Mouse (Mus musculus) cerebellum, postnatal 10 days (tissue): ENCODE results near the gene Lhfpl2.

Experiments used
- DNase-seq, 2 experiments: peaks; one replicate each; pipeline ENCODE4 v3.0.0; 2021; ENCODE audit warnings: mixed read lengths in 2 of 2

Lhfpl2 gene

DNA sequence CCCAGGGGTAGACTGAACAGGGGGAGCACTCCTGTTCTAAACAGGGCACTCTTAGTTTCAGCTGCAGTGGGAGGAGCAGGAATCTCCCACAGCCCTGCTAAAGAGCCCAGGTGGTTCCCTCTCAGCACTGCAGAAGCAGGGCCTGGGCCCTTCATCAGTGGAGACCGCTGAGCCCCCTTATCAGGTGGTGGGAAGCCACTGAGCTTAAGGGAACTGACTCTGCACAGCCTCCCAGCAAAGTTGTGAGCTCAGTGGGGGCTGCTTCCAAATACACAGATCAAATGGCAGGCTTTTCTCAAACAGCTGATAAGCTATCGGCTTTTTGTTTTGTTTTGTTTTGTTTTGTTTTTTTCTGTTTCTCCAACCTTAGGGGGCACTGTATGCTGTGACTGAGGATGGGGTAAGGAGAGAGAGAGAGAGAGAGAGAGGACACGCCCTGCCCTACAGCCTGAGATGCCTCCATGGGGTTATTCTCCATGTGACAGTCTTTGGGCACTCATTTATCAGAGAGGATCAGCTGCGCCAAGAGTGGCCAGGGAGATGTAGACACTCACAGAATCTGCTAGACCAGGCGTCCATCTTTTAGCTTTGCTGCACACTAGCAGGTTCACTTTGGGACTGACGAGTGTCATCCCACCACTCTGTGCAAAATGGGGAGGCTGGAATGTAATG lies 117.9 kb downstream of the Lhfpl2 start:
- DNase-seq, result peak; percentile 48 to 58

DNA sequence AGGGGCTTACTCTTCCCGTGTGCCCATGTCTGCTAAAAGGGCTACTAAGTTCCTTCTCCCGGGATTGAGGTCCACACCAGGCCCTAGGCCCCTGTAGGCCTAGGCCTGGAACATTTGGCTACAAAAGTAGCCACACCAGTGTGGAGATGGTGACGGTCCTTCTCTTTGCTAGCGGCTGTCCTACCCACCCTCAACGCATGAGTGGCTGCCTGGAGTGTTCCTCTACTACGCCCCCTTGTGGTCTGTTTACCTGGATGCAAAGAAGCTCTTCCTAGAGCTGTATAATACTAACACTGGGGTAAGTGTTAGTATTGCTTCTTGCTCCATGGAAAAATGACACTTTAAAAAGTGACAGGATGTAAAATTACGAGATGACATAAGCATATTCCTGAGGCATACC lies 119.6 kb downstream of the Lhfpl2 start:
- peak; percentile 65 to 82 for DNase-seq

DNA sequence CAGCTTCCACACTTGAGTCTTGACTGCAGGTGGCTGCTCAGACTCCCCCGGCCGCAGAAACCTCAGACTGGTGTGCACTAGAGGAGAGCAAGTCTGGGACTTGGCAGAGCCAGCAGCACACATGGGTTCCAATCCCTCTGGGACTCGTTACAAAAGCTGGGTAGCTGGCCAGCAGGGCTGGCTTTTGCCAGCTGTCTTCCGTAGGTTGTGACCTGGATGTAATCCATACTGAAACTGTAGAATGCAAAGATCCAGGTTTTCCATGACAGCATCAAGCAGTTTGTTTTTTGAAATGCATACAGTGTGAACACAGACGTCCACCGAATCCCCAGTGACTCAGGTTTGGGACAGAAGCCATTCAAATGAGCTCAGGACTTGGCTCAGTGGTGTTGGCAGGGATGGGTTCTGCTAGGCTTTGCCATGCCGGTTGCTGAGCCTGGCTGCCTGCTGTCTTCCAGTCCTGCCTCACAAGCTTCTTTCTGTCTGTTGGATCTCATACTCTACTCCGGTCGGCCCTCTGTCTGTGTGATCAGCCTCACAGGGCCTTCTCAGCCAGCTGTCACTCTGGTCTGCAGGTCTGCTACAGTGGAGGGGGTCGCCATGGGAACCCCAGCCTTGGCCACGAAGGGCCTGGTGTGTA lies 120.9 kb downstream of the Lhfpl2 start:
- DNase-seq, result peak; percentile 91 to 94

DNA sequence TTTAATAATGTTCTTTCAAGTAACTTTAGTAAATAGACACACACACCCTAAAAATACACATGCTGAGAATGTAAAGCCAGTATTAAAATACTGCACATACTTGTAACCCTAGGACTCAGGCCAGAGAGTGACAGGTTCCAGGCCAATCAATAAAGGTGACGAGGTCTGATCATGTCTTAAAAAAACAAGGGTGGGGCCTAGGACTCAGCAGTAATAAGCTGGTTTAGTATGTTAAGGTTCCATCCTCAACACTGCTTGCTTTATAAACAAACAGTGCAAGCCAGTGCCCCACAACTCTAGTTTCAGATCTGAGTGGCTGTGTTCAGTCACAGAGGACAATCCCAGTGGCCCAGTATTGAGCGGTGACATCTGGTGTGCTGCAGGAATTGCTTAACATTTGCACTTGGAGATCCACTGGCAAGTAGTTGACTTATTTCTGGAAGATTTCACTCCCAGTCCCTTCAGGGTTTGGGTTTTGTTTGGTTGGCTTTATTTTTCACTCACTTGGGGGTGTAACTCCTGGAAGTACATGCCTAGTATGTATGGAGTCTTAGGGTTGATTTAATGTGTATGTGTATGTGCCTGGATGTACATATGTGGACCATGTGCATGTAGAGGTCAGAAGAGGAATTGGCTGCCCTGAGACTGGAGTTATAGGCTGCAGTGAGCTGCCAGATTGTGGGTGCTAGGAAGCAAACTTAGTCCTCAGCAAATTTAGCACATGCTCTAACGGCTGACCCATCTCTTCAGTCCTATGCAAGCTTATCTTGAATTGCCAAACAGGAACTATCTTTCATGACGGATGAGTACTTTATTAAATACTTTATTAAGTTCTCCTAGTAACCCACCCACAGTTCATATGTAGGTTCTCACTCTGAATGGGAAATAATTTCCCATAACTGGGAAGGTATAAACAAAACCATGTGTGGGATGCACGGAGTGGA lies 123.2 kb downstream of the Lhfpl2 start:
- peak in 1 of 2 experiments; percentile 48 for DNase-seq

DNA sequence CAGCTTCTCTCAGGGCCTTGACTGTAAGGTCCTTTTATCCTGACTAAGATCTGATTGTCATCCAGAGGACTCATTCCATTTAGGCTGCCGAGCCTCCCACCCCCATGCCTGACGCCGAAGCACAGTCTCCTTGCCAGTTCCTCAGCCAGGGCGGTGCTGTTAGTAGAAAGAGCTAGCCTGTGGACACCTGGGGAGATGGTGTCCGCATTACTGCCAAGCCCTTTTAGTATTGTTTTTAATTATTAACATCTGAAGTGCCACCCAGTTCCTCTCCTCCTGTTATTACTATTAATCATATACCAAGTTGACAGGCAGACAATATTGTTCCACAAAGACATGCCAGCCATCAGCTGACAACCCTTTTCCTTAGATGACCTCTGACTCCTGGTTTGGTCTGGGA lies 124.4 kb downstream of the Lhfpl2 start:
- DNase-seq, result no peak

DNA sequence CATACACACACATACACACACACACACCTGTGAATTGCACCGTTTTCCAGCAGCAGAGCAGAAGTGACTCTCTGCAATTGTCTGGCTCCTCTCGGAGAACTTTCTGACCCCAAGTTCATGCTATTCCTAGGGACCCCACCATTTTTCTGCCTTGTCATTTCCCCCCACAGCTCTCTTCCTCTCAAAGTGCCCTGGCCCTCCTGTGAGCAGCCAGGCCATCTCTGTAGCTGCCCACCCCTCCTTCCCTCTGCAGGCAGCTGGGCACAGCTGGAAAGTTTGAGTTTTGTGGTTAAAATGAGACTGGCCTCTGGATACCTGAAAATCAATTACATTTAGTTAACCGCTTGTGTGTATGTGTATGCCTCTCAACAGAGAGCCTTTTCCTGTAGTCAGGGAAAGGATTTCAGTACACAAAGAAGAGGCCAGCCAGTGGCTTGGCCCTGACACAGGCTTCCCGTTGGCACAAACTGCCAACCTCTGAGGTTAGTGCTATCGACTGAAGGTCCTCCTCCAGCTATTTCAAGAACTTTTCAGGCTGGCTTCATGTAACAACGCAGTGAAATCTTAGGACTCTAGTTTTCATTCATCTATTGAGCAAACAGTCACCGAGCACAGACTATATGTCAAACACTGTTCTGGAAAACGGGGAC lies 125.9 kb downstream of the Lhfpl2 start:
- no peak for DNase-seq

DNA sequence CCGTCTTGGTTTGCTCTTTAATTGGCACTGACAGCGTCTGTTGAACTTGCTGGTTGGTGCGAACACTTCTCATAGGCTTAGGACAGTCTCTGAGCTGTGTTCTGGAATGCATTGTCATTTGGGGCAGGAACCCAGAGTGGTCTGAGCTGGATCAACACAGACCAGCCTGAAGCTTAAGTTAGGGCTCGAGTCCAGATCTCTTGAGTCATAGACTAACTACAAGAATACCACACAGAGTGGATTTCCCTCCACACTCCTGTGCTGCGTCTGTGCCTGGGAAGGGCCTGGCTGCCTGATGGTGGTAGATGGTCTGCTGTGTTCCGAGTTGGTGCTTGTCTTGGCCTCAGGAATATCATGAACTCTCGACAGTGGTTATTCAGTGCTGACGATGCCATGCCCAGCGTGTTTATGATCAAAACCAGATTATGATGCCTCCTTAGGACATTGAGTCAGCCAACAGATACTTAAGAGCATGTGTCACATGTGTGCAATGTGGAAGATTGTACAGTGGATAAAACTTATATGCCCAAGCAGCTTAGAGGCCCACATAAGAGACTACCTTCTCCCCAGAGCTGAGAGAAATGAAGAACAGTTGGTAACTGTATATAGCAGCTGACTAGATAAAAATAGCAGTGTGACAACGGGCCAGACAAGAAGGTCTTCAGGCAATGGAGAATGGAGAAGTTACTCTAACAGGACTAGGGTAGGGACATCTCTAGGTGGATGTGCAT lies 127.3 kb downstream of the Lhfpl2 start:
- DNase-seq, result no peak

DNA sequence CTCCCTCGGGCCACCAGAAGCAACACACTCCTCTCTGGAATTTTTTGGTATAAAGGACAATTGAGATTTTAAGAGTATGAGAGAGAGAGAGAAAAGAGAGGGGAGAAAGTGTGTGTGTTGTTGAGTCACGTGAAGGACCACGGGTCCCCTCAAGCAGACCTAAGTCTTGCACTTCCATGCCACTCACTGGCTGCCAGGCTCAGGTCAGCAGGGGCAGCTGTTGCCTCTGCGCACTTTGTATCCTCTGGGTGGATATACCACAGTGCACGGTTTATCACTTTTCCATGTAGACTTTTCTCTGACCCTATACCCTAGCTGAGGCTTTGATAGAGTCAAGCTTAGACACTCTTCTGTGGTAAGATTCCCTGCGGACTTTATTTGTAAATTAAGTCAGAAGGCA lies 128.0 kb downstream of the Lhfpl2 start:
- no peak for DNase-seq

DNA sequence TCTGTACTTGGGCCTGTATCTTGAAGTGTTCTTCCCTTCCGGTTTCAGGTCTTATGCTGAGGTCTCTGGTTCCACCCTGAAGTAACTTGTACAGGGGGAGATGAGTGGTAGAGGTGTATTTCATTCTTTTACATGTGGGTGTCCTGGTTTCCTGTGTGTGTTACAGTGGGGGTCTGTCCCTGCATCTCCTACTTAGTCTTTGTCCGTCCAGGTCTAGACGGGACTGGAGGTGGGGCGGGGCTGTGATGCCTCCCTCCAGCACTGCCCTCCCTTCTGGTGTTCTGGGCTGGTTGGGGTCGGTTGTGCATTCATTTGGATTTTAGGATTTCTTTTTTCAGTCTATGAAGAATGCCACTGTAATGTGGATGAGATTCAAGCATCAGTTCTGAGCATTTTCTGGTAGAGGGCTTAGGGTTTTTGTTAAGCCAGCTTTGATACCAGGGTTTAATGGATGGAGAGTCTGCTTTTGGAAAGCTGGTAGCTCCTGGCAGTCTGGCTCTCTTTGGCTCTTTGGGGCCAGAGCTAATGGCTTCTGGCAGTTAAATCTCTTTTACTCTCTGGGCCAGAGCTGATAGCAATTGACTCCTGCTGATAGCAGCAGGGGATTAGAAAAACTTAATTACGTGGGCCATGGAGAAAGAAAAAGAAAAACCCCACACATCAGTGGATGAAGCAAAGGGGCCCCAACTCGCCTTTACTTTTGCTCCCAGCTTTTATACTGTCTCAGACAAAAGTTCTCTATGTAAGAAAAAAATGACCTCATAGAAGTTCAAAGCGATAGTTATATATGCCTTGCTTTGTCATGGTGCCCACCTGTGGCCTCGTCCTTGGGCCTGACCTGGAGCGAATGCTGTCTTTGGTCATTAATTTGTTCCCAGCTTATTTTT lies 130.8 kb downstream of the Lhfpl2 start:
- DNase-seq, result peak; percentile 47 to 61

DNA sequence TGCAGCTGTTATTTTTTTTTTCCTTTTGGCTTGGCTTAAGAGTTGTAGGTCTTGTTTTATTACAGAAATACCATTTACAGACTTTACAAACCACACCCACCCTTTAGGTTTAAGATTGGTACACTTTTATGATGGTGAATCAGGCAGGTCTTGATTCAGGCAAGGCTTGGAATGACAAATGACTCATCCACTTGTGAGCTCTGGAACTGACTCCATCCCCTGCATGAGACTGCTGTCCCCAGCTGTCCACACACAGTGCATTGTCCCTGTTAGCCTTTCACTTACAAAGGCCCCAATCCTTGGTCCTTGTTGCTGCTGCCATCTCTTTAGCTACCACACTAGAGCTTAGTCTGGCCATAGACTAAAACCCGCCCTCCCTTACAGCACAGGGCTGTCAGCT lies 132.8 kb downstream of the Lhfpl2 start:
- DNase-seq, result no peak

DNA sequence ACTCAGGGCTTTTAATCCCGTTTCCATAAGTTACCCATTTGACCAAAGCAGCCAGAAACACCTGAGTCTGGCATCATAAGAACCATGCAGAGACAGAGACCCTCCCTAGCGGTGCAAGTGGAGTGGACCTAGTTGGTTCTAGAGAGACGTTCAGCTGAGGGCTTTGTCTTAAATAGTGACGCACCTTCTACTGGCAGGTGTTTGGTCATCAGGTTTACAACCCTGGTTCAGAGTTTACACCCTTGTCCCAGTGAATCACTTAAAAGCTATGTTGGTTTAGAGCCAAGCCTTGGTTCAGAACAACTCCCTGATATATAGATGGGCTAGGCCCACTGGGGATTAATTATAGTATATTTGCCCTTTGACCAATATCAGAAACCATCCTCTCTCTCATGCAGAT lies 135.6 kb downstream of the Lhfpl2 start:
- DNase-seq, result no peak

DNA sequence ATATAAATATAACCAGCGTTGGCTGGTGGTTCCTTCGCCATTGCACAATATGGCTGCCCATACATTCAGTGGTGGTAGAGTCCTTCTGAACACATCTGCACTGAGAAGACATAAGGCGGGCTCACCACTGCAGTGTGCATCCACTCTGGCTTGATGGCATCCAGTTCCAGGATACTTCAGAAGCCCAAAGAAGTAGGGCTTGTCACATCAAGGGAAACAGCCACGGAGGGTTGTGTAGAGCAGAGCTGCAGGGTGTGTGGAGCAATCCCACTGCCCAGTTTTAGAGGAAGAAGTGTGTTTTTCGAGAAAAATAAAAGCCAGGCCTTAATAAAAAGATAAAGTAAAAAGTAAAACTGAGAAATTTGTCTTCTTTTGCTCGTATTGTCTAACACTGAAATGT lies 141.0 kb downstream of the Lhfpl2 start:
- no peak for DNase-seq

DNA sequence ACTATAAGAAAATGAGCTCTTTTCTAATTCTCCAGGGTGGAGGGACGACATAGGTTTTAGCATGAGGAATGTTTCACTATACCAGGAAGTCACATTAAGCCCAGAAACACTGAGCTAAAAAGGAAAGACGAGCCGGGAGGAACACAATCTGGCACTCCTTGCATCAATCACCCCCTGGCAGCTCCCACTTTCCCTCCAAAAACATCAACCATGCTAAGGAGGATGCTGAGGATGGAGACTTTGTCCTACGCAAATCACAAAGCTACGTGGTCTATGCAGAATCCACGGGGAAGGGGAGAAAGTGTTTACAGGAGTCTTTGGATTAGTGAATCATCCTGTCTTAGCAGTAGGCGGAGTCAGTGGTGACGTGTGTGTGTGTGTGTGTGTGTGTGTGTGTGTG lies 142.2 kb downstream of the Lhfpl2 start:
- DNase-seq, result no peak

DNA sequence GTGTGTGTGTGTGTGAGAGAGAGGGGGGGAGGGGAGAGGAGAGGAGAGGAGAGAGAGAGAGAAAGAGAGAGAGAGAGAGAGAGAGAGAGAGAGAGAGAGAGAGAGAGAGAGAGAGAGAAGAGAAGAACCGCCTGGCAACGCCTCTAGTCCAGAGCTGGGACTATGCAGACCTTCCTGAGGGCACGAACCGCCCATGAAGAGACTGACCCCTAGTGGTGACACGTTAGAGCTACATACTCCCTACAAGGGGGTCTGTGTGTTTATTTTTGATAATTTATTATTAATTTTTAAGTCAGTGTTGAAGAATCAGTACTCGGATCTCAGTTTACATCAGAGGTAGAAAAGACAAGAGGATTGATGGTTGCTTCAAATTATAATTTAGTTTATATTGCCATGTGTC lies 147.6 kb downstream of the Lhfpl2 start:
- DNase-seq, result peak; percentile 82 to 89

DNA sequence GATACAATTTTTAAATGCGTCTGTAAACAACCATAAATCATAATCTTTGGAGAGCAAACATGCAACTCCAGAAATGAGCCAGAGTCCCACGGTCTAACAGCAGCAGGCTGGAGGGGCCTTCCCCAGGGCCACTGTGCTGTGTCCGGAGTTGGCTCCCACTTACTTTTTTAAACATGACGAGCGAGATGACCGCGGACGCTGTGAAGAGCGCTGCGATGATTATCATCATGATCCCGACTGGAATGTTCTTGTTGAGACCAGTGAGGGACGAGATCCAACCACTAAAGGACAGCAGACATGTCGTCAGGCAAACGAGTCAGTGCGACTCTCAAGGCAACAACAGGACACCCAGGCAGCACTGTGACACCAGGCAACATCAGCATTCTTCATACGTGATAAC lies 150.4 kb downstream of the Lhfpl2 start:
- no peak for DNase-seq

DNA sequence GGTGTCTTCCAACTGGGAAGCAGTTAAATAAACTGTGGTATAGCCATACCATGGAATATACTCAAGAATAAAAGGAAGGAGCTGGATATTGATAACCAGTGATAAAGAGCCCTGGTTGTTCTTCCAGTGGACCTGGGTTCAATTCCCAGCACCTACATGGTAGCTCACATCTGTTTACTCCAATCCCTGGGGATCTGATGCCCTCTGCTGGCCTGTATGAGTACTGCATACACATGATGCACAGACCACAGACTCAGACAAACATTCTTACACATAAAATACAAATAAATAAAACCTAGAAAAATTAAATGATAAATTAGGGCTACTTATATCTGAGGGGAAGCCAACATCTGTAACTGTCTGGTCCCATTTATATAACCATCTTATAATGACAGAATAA lies 151.3 kb downstream of the Lhfpl2 start:
- no peak for DNase-seq

DNA sequence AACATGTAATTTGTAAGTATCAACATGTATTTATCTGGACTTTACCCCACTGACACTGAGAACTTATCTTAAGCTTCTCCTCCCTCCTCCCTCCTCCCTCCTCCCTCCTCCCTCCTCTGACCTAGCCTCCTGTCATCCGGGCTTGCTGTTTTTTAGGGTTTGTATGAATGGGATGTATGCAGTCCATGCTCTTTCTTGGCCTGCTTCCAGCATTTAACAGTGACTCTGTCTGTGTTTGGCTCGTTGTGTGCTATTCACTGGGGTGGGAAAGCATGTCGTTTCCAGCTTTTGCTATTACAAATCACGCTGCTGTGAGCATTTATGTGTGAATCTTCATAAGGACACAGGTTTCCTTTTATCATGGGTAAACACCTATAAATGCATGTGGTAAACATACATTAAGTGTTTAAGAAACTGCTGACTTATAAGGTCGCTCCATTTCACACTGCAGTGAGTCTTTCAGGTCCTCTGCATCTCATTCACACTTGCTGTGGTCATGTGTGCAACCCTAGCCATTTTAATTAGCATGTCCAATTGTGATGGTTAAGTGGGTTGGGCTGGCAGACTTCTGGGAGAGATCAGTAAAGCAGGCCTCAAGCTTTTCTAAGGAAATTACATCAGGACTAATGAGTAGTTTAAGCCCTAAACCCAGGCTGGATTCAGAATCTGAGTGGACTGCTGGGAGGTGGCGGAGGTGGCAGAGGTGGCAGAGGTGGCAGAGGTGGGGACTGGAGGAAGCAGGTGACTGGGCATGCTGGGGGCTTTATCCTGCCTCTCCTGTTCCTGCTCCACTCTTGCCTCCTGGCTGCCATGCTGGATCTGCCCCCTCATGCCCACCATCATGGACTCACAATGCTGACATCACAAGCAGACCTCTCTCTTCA lies 153.9 kb downstream of the Lhfpl2 start:
- no peak for DNase-seq

DNA sequence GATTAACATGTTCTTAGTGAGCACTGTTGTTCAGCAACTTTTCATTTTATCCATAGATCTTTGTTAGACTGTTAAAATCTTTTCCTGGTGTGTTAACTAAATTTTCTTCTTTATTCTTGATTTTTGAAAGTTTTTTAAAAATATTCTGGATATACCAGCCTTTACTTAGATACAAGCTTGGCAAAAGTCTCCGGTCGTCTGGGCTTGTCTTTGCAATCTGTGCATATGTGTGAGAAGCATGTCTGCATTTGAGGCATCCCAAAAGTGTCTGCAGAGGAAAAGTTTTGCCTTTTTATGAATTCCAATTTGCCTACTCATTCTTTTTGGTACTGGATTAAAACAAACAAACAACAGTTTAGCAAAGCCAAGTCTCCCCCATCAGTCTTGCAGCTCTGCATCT lies 154.6 kb downstream of the Lhfpl2 start:
- DNase-seq, result no peak

DNA sequence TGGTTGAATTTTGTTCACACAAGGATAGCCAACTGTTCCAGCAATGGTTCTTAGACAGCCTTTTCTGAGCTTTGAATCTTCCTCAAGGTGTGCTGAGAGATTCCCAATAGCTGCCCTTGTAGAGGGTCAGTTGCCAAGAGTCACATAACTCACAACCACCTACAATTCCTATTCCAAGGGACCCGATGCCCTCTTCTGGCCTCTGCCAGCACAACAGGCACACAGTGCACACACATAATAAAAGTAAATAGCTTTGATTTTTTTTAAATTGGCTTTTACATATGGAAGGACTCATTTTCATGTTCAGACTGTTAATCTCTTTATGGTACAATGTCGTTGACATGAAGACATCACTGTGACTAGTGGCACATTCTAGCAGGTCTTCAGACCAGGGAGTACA lies 155.1 kb downstream of the Lhfpl2 start:
- DNase-seq, result peak; percentile 51 to 55

DNA sequence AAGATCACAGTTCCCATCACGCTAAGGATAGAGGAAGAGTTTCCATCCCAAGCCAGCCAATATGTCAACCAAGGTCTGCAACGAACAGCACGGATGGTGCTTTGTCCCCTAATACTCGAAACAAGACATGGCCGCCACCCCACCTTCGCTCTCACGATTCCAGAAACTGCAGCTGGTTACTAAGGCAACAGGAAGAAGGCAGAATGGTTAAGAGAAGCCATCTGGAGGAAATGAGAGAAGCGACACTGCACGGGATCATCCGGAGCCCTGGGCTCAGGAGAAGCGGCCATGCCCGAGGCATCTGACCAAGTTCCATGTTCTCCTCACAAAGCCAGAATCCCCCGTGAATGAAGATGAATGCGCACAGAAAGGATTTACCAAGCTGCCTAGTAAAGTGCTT lies 166.0 kb downstream of the Lhfpl2 start:
- no peak for DNase-seq
